Mouse (Mus musculus): Measurements from ENCODE around the gene 1700013F07Rik. TPM values are rescaled to one million over a fixed set of nuclear protein-coding genes. Genes with fewer than 3 reads are reported as not detected.
"Not testable (repeated sequence)": the region's sequence is repeated elsewhere in the genome, so short reads cannot be mapped to it uniquely, and the experiment has no call there.

1700013F07Rik gene
- polyA plus RNA-seq, 1 experiment from 2014 or later: 6.1 TPM

GRCm38 (mm10) chr3:108554111-108554561 lies 20.2 kb downstream of the 1700013F07Rik start:
- WGBS: 1% methylated on average over 42 of the region's 42 CpGs
- peak overlapping the region; percentile 82 for H3K4me2 ChIP-seq (replicated peaks)
- ATAC-seq (ENCODE audit: insufficient number of reproducible peaks, low FRiP score, low TSS enrichment, low read depth): peak; percentile 71

DNA sequence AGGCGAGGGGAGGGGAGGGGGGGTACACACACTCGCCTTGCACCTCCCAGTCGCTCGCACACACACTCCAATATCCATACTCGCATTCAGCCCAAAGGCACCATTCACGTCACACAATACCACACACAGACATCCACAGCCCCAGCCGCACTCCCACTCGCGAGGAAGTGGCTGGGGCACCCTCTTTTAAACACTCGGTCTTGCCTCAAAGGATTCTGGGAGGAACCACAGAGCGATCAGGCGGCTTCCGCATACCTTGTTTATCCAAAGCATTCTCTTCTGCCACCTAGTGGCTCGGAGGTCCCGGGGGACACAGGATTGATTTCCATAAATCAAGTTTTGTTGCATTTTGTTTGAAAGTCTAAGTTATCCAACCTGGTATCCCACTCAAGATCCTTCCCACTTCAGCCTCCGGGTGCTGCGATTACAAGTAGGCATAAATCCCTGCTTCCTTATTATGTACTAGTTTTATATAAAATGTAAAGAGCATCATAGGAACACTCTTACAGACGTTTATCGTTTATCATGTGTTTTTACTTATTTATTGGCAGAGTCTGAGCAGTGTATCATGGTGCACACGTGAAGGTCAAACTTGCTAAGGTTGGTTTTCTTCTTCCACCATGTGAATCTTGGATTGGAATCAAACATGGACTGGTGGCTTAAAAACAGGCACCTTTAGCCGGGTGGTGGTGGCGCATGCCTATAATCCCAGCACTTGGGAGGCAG lies 20.8 kb downstream of the 1700013F07Rik start:
- peak overlapping the region; percentile 82 for H3K4me2 ChIP-seq (replicated peaks)
- 14% methylated on average over 22 of the region's 22 CpGs for WGBS
- peaks cover 26% of the 10 kb centered on the region for H3K36me3 ChIP-seq
- ATAC-seq (ENCODE audit: insufficient number of reproducible peaks, low FRiP score, low TSS enrichment, low read depth): peak; percentile 96
- 0 out of 2 replicates have a peak, but pooled peaks cover 5% of the 10 kb centered on the region for H3K4me1 ChIP-seq
- no peaks in the 10 kb centered on the region for H3K27me3 ChIP-seq
- H3K9ac ChIP-seq: peak overlapping the region; percentile 96
- no peaks in the 10 kb centered on the region for H3K9me3 ChIP-seq (replicated peaks)
- peak overlapping the region; percentile 87 for H3K27ac ChIP-seq (replicated peaks)
- H3K4me3 ChIP-seq (replicated peaks): peak overlapping the region; percentile 88

More at GRCm38 (mm10) chr3:108554111-108554561, 20.2 kb downstream of the 1700013F07Rik start:
- Histone ChIP-seq H3K4me3 (replicated peaks) (peak overlapping the region; percentile 88), H3K9ac (peak overlapping the region; percentile 96), H3K36me3 (peaks cover 21% of the 10 kb centered on the region), H3K9me3 (replicated peaks) (no peaks in the 10 kb centered on the region), H3K27me3 (no peaks in the 10 kb centered on the region), H3K27ac (replicated peaks) (peak overlapping the region; percentile 87), H3K4me1 (0 out of 2 replicates have a peak, but pooled peaks cover 5% of the 10 kb centered on the region)

DNA sequence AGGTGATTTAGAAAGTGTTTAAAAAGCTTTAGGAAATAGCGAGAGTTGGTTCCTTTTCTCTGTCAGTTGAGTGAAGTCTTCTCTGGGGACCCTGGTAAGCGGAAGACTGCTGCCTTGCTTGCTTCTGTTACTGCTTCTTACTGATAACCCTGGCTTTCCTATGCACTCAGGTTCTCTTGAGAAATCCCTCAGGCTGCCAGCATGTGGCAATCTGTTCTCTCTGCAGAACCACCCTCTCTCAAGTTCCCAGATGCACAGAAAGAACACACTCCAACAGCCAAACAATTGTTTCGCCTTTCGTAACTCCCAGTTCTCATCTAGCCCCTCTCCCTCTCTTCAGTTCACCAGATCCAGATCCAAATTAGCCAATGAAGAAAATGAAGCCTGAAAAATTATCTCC lies 23.9 kb downstream of the 1700013F07Rik start:
- H3K4me3 ChIP-seq (replicated peaks): no peak overlapping the region
- peaks cover 17% of the 10 kb centered on the region for H3K4me1 ChIP-seq
- no peak for ATAC-seq (ENCODE audit: insufficient number of reproducible peaks, low FRiP score, low TSS enrichment, low read depth)
- no peak overlapping the region for H3K27ac ChIP-seq (replicated peaks)
- H3K4me2 ChIP-seq (replicated peaks): no peak overlapping the region
- WGBS: 92% methylated on average over 4 of the region's 4 CpGs
- no peaks in the 10 kb centered on the region for H3K9me3 ChIP-seq (replicated peaks)
- H3K36me3 ChIP-seq: peaks cover 34% of the 10 kb centered on the region
- no peak overlapping the region for H3K9ac ChIP-seq
- H3K27me3 ChIP-seq: no peaks in the 10 kb centered on the region

- Histone ChIP-seq H3K9me3 (replicated peaks) (no peaks in the 10 kb centered on the region), H3K36me3 (peaks cover 29% of the 10 kb centered on the region), H3K4me2 (replicated peaks) (peak within 1 kb of the TSS; percentile 89), H3K9ac (peak within 1 kb of the TSS; percentile 83), H3K4me3 (replicated peaks) (peak within 1 kb of the TSS; percentile 87), H3K27ac (replicated peaks) (peak within 1 kb of the TSS; percentile 97), H3K27me3 (no peaks in the 10 kb centered on the region), H3K4me1 (peaks cover 12% of the 10 kb centered on the region)
- peak; percentile 96 for ATAC-seq (ENCODE audit: insufficient number of reproducible peaks, low FRiP score, low TSS enrichment, low read depth)
- 1% methylated on average over 45 of the region's 45 CpGs for WGBS
Observed at GRCm38 (mm10) chr3:108562133-108562730, 28.3 kb downstream of the 1700013F07Rik start, which contains the start of gene Tmem167b. Gene Tmem167b (minus strand): TSS chr3:108562466.

DNA sequence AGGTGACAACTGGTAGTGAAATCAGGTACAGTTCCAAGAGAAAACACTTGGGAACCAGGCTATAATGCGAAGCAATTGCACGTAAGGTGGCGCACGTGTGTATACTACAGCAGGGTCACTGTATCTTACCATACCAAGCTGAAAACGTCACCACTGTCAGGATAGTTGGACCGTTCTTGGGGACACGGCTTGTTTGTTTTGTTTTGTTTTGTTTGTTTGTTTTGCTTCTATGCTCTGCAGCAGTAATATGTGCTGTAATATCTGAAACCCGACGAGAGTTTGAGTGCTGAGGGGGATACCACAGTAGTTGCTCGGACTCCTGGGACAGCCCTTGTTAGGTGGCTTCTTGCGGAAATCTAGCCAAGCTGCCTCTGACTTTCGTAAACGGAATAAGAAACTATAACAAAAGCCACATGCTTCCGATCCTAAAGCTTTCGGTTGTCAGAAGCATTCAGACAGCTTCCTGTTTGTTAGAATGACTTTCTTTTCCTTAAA lies 28.9 kb downstream of the 1700013F07Rik start:
- 3% methylated on average over 15 of the region's 15 CpGs for WGBS
- H3K9ac ChIP-seq: peak overlapping the region; percentile 83
- H3K4me3 ChIP-seq (replicated peaks): peak overlapping the region; percentile 87
- H3K27me3 ChIP-seq: no peaks in the 10 kb centered on the region
- peaks cover 25% of the 10 kb centered on the region for H3K36me3 ChIP-seq
- peak; percentile 66 for ATAC-seq (ENCODE audit: insufficient number of reproducible peaks, low FRiP score, low TSS enrichment, low read depth)
- H3K4me2 ChIP-seq (replicated peaks): peak overlapping the region; percentile 89
- H3K27ac ChIP-seq (replicated peaks): peak overlapping the region; percentile 97
- H3K4me1 ChIP-seq: peaks cover 12% of the 10 kb centered on the region
- H3K9me3 ChIP-seq (replicated peaks): no peaks in the 10 kb centered on the region

- no peaks in the 10 kb centered on the region for H3K27me3 ChIP-seq
- H3K36me3 ChIP-seq: peaks cover 20% of the 10 kb centered on the region
- 5% methylated on average over 4 of the region's 4 CpGs for WGBS
- H3K4me3 ChIP-seq (replicated peaks): peak overlapping the region; percentile 87
- H3K27ac ChIP-seq (replicated peaks): peak overlapping the region; percentile 97
- H3K9ac ChIP-seq: peak overlapping the region; percentile 83
- no peaks in the 10 kb centered on the region for H3K9me3 ChIP-seq (replicated peaks)
- H3K4me2 ChIP-seq (replicated peaks): peak overlapping the region; percentile 89
- H3K4me1 ChIP-seq: peaks cover 12% of the 10 kb centered on the region
- peak; percentile 45; the same call in 1 of the 2 replicates for ATAC-seq (ENCODE audit: insufficient number of reproducible peaks, low FRiP score, low TSS enrichment, low read depth)
Observed at GRCm38 (mm10) chr3:108563309-108563708, 29.4 kb downstream of the 1700013F07Rik start.

DNA sequence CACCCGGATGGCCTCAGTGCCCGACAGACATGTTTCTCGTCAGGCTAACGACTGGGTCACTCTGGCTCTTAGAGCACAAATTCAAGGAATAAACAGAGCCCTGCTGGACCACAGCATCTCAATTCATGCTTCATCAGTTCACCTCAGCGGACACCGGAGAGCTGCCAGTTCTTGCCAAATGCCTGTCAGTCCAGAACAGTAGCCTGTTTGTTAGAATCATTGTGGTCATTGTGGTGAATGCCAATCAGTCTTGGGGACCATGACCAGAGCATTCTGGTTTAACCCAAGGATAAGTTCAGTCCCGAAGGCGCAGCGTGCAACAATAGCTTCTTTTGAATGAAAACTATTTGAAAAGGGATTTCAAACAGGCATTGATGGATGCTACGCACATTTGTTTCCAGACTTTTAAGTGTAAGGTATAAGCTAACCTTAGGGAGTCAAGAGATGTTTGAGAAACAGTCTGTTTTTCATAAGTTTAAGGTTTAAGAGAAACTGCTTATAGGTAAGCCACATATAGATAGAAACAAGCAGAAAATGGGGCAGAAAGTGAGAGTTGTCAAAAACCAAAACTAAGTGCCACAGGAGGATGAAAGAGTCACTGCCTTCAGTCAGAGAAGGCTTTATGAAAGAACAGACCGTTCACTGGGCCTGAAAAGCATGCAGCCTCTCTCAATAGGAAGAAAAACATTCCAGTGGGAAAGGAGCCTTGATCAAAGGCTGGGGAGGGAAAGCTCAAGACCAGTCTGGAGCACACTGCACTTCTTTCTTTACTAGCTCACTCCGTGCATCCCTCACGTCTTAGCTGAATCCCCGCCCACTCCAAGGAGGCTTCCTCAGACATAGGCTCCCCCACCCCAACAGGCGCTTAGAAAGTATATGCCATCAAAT lies 34.3 kb downstream of the 1700013F07Rik start:
- Histone ChIP-seq H3K27ac (replicated peaks) (0 out of 2 replicates have a peak overlapping the region, but pooled peaks have one; percentile 55), H3K9me3 (replicated peaks) (no peaks in the 10 kb centered on the region), H3K9ac (no peak overlapping the region), H3K36me3 (no peaks in the 10 kb centered on the region), H3K4me3 (replicated peaks) (no peak overlapping the region), H3K4me1 (peaks cover 12% of the 10 kb centered on the region), H3K4me2 (replicated peaks) (no peak overlapping the region), H3K27me3 (no peaks in the 10 kb centered on the region)
- no peak for ATAC-seq (ENCODE audit: insufficient number of reproducible peaks, low FRiP score, low TSS enrichment, low read depth)
- WGBS: 28% methylated on average over 15 of the region's 15 CpGs

DNA sequence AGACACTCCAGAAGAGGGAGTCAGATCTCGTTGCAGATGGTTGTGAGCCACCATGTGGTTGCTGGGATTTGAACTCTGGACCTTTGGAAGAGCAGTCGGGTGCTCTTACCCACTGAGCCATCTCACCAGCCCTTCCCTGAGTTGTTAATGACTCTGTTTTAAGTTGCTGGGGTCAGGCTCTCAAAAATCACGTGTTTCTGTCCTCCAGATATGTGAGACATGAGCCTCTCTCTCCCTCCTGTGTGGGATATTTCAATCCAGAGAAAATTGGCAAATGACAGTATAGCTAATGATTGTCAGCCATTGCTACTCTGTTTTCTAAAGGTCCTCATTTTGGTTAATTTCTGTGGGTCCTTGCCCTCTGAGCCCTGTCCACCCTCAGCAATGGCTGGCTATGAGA lies 35.7 kb downstream of the 1700013F07Rik start:
- H3K27me3 ChIP-seq; H3K4me3 ChIP-seq (replicated peaks); H3K27ac ChIP-seq (replicated peaks); H3K9ac ChIP-seq; H3K36me3 ChIP-seq; ATAC-seq (ENCODE audit: insufficient number of reproducible peaks, low FRiP score, low TSS enrichment, low read depth); H3K9me3 ChIP-seq (replicated peaks); H3K4me2 ChIP-seq (replicated peaks): not testable (repeated sequence)
- peaks cover 18% of the 10 kb centered on the region for H3K4me1 ChIP-seq
- WGBS: 59% methylated on average over 3 of the region's 3 CpGs

DNA sequence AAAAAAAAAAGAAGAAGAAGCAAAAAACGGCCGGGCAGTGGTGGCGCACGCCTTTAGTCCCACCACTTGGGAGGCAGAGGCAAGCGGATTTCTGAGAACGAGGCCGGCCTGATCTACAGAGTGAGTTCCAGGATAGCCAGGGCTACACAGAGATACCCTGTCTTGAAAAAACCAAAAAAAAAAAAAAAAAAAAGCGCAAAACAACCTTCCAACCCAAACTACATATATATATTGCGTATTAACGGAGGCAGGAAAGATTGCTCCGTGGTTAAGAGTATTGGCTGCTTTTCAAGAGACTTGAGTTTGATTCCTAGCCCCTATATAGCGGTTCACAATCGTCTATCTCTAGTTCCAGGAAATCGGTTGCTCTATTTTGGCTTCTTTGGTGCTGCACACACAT lies 36.9 kb downstream of the 1700013F07Rik start:
- Histone ChIP-seq H3K36me3 (no peaks in the 10 kb centered on the region), H3K4me3 (replicated peaks) (peak overlapping the region; percentile 66; the same call in 1 of the 2 replicates), H3K27ac (replicated peaks) (0 out of 2 replicates have a peak overlapping the region, but pooled peaks have one; percentile 34), H3K4me2 (replicated peaks) (peak overlapping the region; percentile 62), H3K9ac (no peak overlapping the region), H3K4me1 (peaks cover 18% of the 10 kb centered on the region), H3K9me3 (replicated peaks) (no peaks in the 10 kb centered on the region), H3K27me3 (no peaks in the 10 kb centered on the region)
- WGBS: 85% methylated on average over 14 of the region's 14 CpGs
- ATAC-seq (ENCODE audit: insufficient number of reproducible peaks, low FRiP score, low TSS enrichment, low read depth): no peak

DNA sequence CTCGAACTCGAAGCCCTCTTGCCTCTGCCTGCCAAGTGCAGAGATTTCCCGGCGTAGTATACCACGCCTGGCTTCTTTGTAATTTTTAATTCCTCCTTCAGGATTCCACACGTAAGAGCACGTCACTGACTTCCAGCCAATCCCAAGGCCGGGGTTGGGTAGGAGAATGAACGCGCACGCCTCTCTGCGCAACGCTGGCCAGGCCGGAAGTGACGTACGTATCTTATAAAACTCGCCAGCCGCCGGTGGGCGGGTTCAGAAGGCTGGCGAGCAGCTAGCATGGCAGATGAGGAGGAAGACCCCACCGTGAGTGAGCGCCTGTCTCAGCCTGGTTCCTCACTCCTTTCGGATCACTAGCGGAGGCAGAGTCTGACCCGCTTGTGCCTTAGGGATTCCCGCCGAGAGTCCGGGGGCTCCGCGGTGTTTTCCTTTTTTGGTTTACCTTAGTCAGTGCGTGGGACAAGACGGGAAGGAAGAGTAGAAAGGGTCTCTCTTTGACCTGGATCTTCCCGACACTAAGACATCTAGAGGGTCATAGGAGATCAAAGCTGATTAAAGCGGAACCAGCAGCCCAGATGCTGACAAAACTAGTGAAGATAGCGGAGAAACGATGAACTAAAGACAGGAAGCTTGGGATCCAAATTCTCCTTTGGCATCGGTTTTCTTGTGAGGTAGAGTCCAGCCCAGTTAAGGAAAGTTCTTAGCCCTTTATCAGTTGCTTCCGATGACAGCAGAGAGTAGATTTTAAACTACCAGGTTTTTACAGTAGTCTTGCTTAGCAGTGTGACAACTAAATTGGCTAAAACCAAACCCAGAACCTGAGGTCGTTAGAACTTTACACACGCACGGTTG lies 37.7 kb downstream of the 1700013F07Rik start, which contains the start of gene Taf13:
TSS of gene Taf13 (plus strand) at position 256 of the 852 bp plus-strand sequence.
- H3K9ac ChIP-seq: peak within 1 kb of the TSS; percentile 71
- peak; percentile 97 for ATAC-seq (ENCODE audit: insufficient number of reproducible peaks, low FRiP score, low TSS enrichment, low read depth)
- under 1% methylated on average over 42 of the region's 42 CpGs for WGBS
- peak within 1 kb of the TSS; percentile 62 for H3K4me2 ChIP-seq (replicated peaks)
- H3K4me1 ChIP-seq: peaks cover 18% of the 10 kb centered on the region
- no peaks in the 10 kb centered on the region for H3K36me3 ChIP-seq
- no peaks in the 10 kb centered on the region for H3K9me3 ChIP-seq (replicated peaks)
- H3K27ac ChIP-seq (replicated peaks): peak within 1 kb of the TSS; percentile 82
- no peaks in the 10 kb centered on the region for H3K27me3 ChIP-seq
- H3K4me3 ChIP-seq (replicated peaks): peak within 1 kb of the TSS; percentile 66
